Mouse (Mus musculus) olfactory bulb, adult 2 months (tissue): Measurements from ENCODE around the gene Gnrhr.

Experiments
- CTCF ChIP-seq: fragments of 200-500 bp; IDR thresholded peaks from 2 replicates; pipeline ENCODE4 v1.5.1; 2012; ENCODE audit warnings: low read depth, mild to moderate bottlenecking, low read length, moderate library complexity; ENCODE audit not compliant: insufficient read depth
- POLR2A ChIP-seq: fragments of 200-500 bp; IDR thresholded peaks from 2 replicates; pipeline ENCODE4 v1.6.1; 2012; ENCODE audit warnings: mild to moderate bottlenecking, low read depth, low read length, moderate library complexity; ENCODE audit not compliant: insufficient read depth

DNA sequence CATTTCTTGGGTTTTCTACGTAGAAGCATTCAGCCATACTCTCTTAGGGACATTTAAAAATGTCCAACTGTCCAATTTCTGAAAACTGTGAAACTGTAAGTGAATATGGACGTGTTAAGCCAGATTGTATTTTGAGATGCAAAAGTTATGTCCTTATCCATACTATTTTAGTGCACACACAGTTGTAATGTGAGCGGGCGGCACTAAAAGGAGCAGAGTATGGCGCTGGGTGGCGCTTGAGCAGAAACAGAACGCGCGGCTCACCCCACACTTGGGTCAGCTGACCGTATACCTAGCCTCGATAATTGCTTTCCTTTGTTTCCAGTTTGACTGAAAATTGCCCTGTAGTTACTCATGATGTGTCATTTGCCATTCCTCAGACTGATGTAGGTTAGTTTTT is 48.9 kb upstream of the Gnrhr start:
- TF ChIP-seq CTCF, result no peak
- TF ChIP-seq POLR2A, result no peak
